Mouse (Mus musculus): ENCODE results near the gene Htr2c.

Htr2c gene

GRCm38 (mm10) chrX:146962258-146962913 lies at the start of gene Htr2c:
Gene Htr2c, plus strand, starts transcription at chrX:146962513.
- no peak for DNase-seq

- DNase-seq = no peak
Observed at GRCm38 (mm10) chrX:146928251-146928650, 34.1 kb upstream of the Htr2c start.

- DNase-seq = no peak
Observed at GRCm38 (mm10) chrX:146936332-146936731, 26.0 kb upstream of the Htr2c start.

- DNase-seq = no peak
Observed at GRCm38 (mm10) chrX:146946216-146946886, 16.0 kb upstream of the Htr2c start.

GRCm38 (mm10) chrX:146946996-146947395 lies 15.3 kb upstream of the Htr2c start:
- no peak for DNase-seq

- no peak for DNase-seq
Observed at GRCm38 (mm10) chrX:146958608-146959007, 3.7 kb upstream of the Htr2c start.

GRCm38 (mm10) chrX:146959960-146960359 lies 2.4 kb upstream of the Htr2c start:
- no peak for DNase-seq

GRCm38 (mm10) chrX:146962914-146963547 lies 718 bp downstream of the Htr2c start:
- DNase-seq = no peak

GRCm38 (mm10) chrX:146979931-146980330 lies 17.6 kb downstream of the Htr2c start:
- DNase-seq = no peak

GRCm38 (mm10) chrX:147055730-147056129 lies 93.4 kb downstream of the Htr2c start:
- DNase-seq = no peak

GRCm38 (mm10) chrX:147071622-147072021 lies 109.3 kb downstream of the Htr2c start:
- no peak for DNase-seq

GRCm38 (mm10) chrX:147119155-147119554 lies 156.8 kb downstream of the Htr2c start:
- DNase-seq = no peak

- DNase-seq = no peak
Observed at GRCm38 (mm10) chrX:147215251-147215650, 252.9 kb downstream of the Htr2c start.

- DNase-seq = no peak
Observed at GRCm38 (mm10) chrX:147217382-147218013, 255.2 kb downstream of the Htr2c start.

GRCm38 (mm10) chrX:147238806-147239542 lies 276.7 kb downstream of the Htr2c start:
- no peak for DNase-seq
